Mouse (Mus musculus) kidney, embryonic 14.5 days (tissue): ENCODE results near the gene Fam163b. TPM values are rescaled to one million over a fixed set of nuclear protein-coding genes. Genes with fewer than 3 reads are reported as not detected.

Source experiments
- ATAC-seq: fragments of 200-750 bp; cut with Nextera tagmentation; 2 replicates; pipeline ENCODE4 v1.8.0; 2017; ENCODE audit warnings: moderate number of reproducible peaks, mild to moderate bottlenecking, moderate TSS enrichment, moderate library complexity; ENCODE audit not compliant: low FRiP score, low TSS enrichment
- H3K27ac ChIP-seq: fragments of 300-500 bp; sonication (generic); 2 replicates; pipeline ENCODE4 v1.5.1; 2014; ENCODE audit warnings: low read depth, mild to moderate bottlenecking, low read length, moderate library complexity, mixed read lengths
- H3K27me3 ChIP-seq: fragments of 300-500 bp; sonication (generic); 2 replicates; pipeline ENCODE4 v1.6.1; 2014; ENCODE audit warnings: mild to moderate bottlenecking, low read length; ENCODE audit not compliant: control insufficient read depth, insufficient read depth
- H3K36me3 ChIP-seq: fragments of 300-500 bp; sonication (generic); 2 replicates; pipeline ENCODE4 v1.6.1; 2014; ENCODE audit warnings: low read length, mixed read lengths; ENCODE audit not compliant: control insufficient read depth, insufficient read depth
- H3K4me1 ChIP-seq: fragments of 300-500 bp; sonication (generic); 2 replicates; pipeline ENCODE4 v1.6.1; 2014; ENCODE audit warnings: low read length, mixed read lengths; ENCODE audit not compliant: control insufficient read depth, insufficient read depth
- H3K4me2 ChIP-seq: fragments of 300-500 bp; sonication (generic); replicated peaks from 2 replicates; pipeline ENCODE4 v1.6.1; 2014; ENCODE audit warnings: low read depth, mild to moderate bottlenecking, low read length
- H3K4me3 ChIP-seq: fragments of 300-500 bp; sonication (generic); 2 replicates; pipeline ENCODE4 v1.5.1; 2014; ENCODE audit warnings: mild to moderate bottlenecking, low read length
- H3K9ac ChIP-seq: fragments of 300-500 bp; sonication (generic); 2 replicates; pipeline ENCODE4 v1.6.1; 2014; ENCODE audit warnings: low read depth, mild to moderate bottlenecking, low read length, moderate library complexity
- H3K9me3 ChIP-seq: fragments of 300-500 bp; sonication (generic); 2 replicates; pipeline ENCODE4 v1.6.1; 2016; ENCODE audit warnings: low read length; ENCODE audit not compliant: control insufficient read depth
- WGBS: fragments of 180-500 bp; shearing (Covaris S2); extraction: QIAGEN DNeasy Blood & Tissue Kit; methylation state at CpG from one replicate; pipeline ENCODE4 v1.1.7; 2014; 5-methylcytosine and 5-hydroxymethylcytosine counted together
- polyA plus RNA-seq: library from polyadenylated mRNA; unstranded; fragments of >200 nt; fragmentation: Nextera tagmentation; extraction: Ambion mirVana; gene quantifications from 2 replicates; pipeline ENCODE4 v1.2.1, GENCODE M21; 2014

Fam163b gene
- polyA plus RNA-seq, 1 experiment from 2014 or later, result not detected

- Histone ChIP-seq H3K27ac (no peak overlapping the region), H3K4me3 (no peak overlapping the region), H3K36me3 (no peaks in the 10 kb centered on the region), H3K9ac (no peak overlapping the region), H3K4me1 (no peaks in the 10 kb centered on the region), H3K27me3 (no peaks in the 10 kb centered on the region), H3K9me3 (no peaks in the 10 kb centered on the region), H3K4me2 (no peak overlapping the region)
- WGBS, result 63% methylated on average over 3 of the region's 3 CpGs
- no peak for ATAC-seq
These were observed 35.5 kb downstream of the Fam163b start for GRCm38 (mm10) chr2:27106816-27107215.

- WGBS, result 66% methylated on average over 7 of the region's 7 CpGs
- no peaks in the 10 kb centered on the region for H3K9me3 ChIP-seq
- no peaks in the 10 kb centered on the region for H3K36me3 ChIP-seq
- no peak overlapping the region for H3K4me3 ChIP-seq
- H3K27me3 ChIP-seq, result no peaks in the 10 kb centered on the region
- ATAC-seq, result no peak
- no peak overlapping the region for H3K9ac ChIP-seq
- no peak overlapping the region for H3K27ac ChIP-seq
- no peak overlapping the region for H3K4me2 ChIP-seq
- no peaks in the 10 kb centered on the region for H3K4me1 ChIP-seq
These were observed 38.7 kb downstream of the Fam163b start for GRCm38 (mm10) chr2:27103554-27103953.

- peak; percentile 67; the same call in 1 of the 2 replicates for ATAC-seq
- Histone ChIP-seq H3K4me3 (no peak overlapping the region), H3K4me2 (no peak overlapping the region), H3K9me3 (no peaks in the 10 kb centered on the region), H3K36me3 (no peaks in the 10 kb centered on the region), H3K9ac (no peak overlapping the region), H3K4me1 (peaks cover 9% of the 10 kb centered on the region), H3K27ac (no peak overlapping the region), H3K27me3 (no peaks in the 10 kb centered on the region)
- 24% methylated on average over 6 of the region's 6 CpGs for WGBS
These were observed 44.5 kb downstream of the Fam163b start for GRCm38 (mm10) chr2:27097776-27098175.

GRCm38 (mm10) chr2:27097241-27097656 lies 45.0 kb downstream of the Fam163b start:
- Histone ChIP-seq H3K4me1 (peaks cover 9% of the 10 kb centered on the region), H3K27ac (no peak overlapping the region), H3K36me3 (no peaks in the 10 kb centered on the region), H3K27me3 (no peaks in the 10 kb centered on the region), H3K4me2 (no peak overlapping the region), H3K4me3 (no peak overlapping the region), H3K9me3 (no peaks in the 10 kb centered on the region), H3K9ac (no peak overlapping the region)
- WGBS, result 41% methylated on average over 6 of the region's 6 CpGs
- no peak for ATAC-seq

- H3K9me3 ChIP-seq, result no peaks in the 10 kb centered on the region
- 47% methylated on average over 13 of the region's 13 CpGs for WGBS
- no peaks in the 10 kb centered on the region for H3K27me3 ChIP-seq
- no peak overlapping the region for H3K27ac ChIP-seq
- H3K9ac ChIP-seq, result no peak overlapping the region
- no peak for ATAC-seq
- H3K36me3 ChIP-seq, result no peaks in the 10 kb centered on the region
- H3K4me2 ChIP-seq, result no peak overlapping the region
- H3K4me1 ChIP-seq, result peaks cover 9% of the 10 kb centered on the region
- H3K4me3 ChIP-seq, result no peak overlapping the region
These were observed 45.8 kb downstream of the Fam163b start for GRCm38 (mm10) chr2:27096341-27096981.

GRCm38 (mm10) chr2:27095178-27095577 lies 47.1 kb downstream of the Fam163b start:
- no peak for ATAC-seq
- WGBS, result 91% methylated on average over 7 of the region's 7 CpGs
- H3K9me3 ChIP-seq, result no peaks in the 10 kb centered on the region

GRCm38 (mm10) chr2:27089238-27089637 lies 53.1 kb downstream of the Fam163b start:
- Histone ChIP-seq H3K4me3 (no peak overlapping the region), H3K4me1 (peaks cover 18% of the 10 kb centered on the region; the same call in 1 of the 2 replicates), H3K36me3 (no peaks in the 10 kb centered on the region), H3K27me3 (no peaks in the 10 kb centered on the region), H3K9ac (no peak overlapping the region), H3K27ac (no peak overlapping the region), H3K9me3 (no peaks in the 10 kb centered on the region), H3K4me2 (no peak overlapping the region)
- 39% methylated on average over 1 of the region's 1 CpGs for WGBS
- no peak for ATAC-seq

More at GRCm38 (mm10) chr2:27095178-27095577, 47.1 kb downstream of the Fam163b start:
- Histone ChIP-seq H3K27ac (no peak overlapping the region), H3K4me3 (no peak overlapping the region), H3K4me2 (no peak overlapping the region), H3K4me1 (peaks cover 9% of the 10 kb centered on the region), H3K36me3 (no peaks in the 10 kb centered on the region), H3K27me3 (no peaks in the 10 kb centered on the region), H3K9ac (no peak overlapping the region)

GRCm38 (mm10) chr2:27088700-27089099 lies 53.6 kb downstream of the Fam163b start:
- Histone ChIP-seq H3K4me1 (peaks cover 22% of the 10 kb centered on the region; the same call in 1 of the 2 replicates), H3K27ac (peak overlapping the region; percentile 30; the same call in 1 of the 2 replicates), H3K9me3 (no peaks in the 10 kb centered on the region), H3K4me3 (no peak overlapping the region), H3K9ac (peak overlapping the region; percentile 12; the same call in 1 of the 2 replicates), H3K27me3 (no peaks in the 10 kb centered on the region), H3K36me3 (no peaks in the 10 kb centered on the region), H3K4me2 (no peak overlapping the region)
- WGBS, result 60% methylated on average over 5 of the region's 5 CpGs
- ATAC-seq, result no peak

GRCm38 (mm10) chr2:27088071-27088644 lies 54.1 kb downstream of the Fam163b start:
- H3K9ac ChIP-seq, result peak overlapping the region; percentile 12; the same call in 1 of the 2 replicates
- no peak for ATAC-seq
- H3K9me3 ChIP-seq, result no peaks in the 10 kb centered on the region
- no peak overlapping the region for H3K4me3 ChIP-seq
- WGBS, result 61% methylated on average over 18 of the region's 18 CpGs
- H3K27me3 ChIP-seq, result no peaks in the 10 kb centered on the region
- peak overlapping the region; percentile 30; the same call in 1 of the 2 replicates for H3K27ac ChIP-seq
- no peak overlapping the region for H3K4me2 ChIP-seq
- peaks cover 24% of the 10 kb centered on the region; the same call in 1 of the 2 replicates for H3K4me1 ChIP-seq
- no peaks in the 10 kb centered on the region for H3K36me3 ChIP-seq
